Mouse (Mus musculus) liver, embryonic 15.5 days (tissue): ENCODE measurements at regions not wholly inside any gene's neighbourhood (a gene's known extent, or its start where the extent isn't known, plus 50 kb on each side); places are given as distances from the start of the nearest gene placed in this dataset.

Experiments
- ATAC-seq: fragments of 200-750 bp; cut with Nextera tagmentation; 2 replicates; pipeline ENCODE4 v1.8.0; 2017; ENCODE audit warnings: moderate number of reproducible peaks, mild to moderate bottlenecking, moderate library complexity; ENCODE audit not compliant: insufficient read depth
- H3K27ac ChIP-seq: fragments of 300-500 bp; sonication (generic); replicated peaks from 2 replicates; pipeline ENCODE4 v1.5.1; 2015; ENCODE audit warnings: mild to moderate bottlenecking, inconsistent platforms
- H3K27me3 ChIP-seq: fragments of 300-500 bp; sonication (generic); 2 replicates; pipeline ENCODE4 v1.6.1; 2015; ENCODE audit warnings: mild to moderate bottlenecking, inconsistent platforms
- H3K36me3 ChIP-seq: fragments of 300-500 bp; sonication (generic); replicated peaks from 2 replicates; pipeline ENCODE4 v1.6.1; 2015; ENCODE audit warnings: moderate library complexity, mild to moderate bottlenecking, inconsistent platforms
- H3K4me1 ChIP-seq: fragments of 300-500 bp; sonication (generic); replicated peaks from 2 replicates; pipeline ENCODE4 v1.6.1; 2015; ENCODE audit warnings: inconsistent platforms
- H3K4me2 ChIP-seq: fragments of 300-500 bp; sonication (generic); 2 replicates; pipeline ENCODE4 v1.6.1; 2015; ENCODE audit warnings: moderate library complexity, mild to moderate bottlenecking, inconsistent platforms
- H3K4me3 ChIP-seq: fragments of 300-500 bp; sonication (generic); replicated peaks from 2 replicates; pipeline ENCODE4 v1.5.1; 2015; ENCODE audit warnings: mild to moderate bottlenecking, inconsistent platforms
- H3K9ac ChIP-seq: fragments of 300-500 bp; sonication (generic); 2 replicates; pipeline ENCODE4 v1.6.1; 2015; ENCODE audit warnings: moderate library complexity, mild to moderate bottlenecking, inconsistent platforms
- H3K9me3 ChIP-seq: fragments of 300-500 bp; sonication (generic); replicated peaks from 2 replicates; pipeline ENCODE4 v1.6.1; 2016; ENCODE audit warnings: inconsistent platforms
- WGBS: fragments of 180-500 bp; shearing (Covaris S2); methylation state at CpG from one replicate; pipeline ENCODE4 v1.1.7; 2015; ENCODE audit warnings: mixed read lengths; ENCODE audit not compliant: insufficient replicate concordance; 5-methylcytosine and 5-hydroxymethylcytosine counted together

- ATAC-seq, result no peak
- H3K9ac ChIP-seq, result no peak overlapping the region
- H3K27me3 ChIP-seq, result no peaks in the 10 kb centered on the region
- 54% methylated on average over 3 of the region's 3 CpGs for WGBS
- no peak overlapping the region for H3K4me2 ChIP-seq
- H3K9me3 ChIP-seq, result no peaks in the 10 kb centered on the region
- H3K4me3 ChIP-seq, result no peak overlapping the region
- no peaks in the 10 kb centered on the region for H3K36me3 ChIP-seq
- no peaks in the 10 kb centered on the region for H3K4me1 ChIP-seq
- no peak overlapping the region for H3K27ac ChIP-seq
These were observed 230.6 kb upstream of the F930015N05Rik start for GRCm38 (mm10) chr11:64667010-64667409.

GRCm38 (mm10) chr11:64667521-64667920 lies 231.1 kb upstream of the F930015N05Rik start:
- H3K9ac ChIP-seq, result no peak overlapping the region
- no peak overlapping the region for H3K4me2 ChIP-seq
- H3K27ac ChIP-seq, result no peak overlapping the region
- no peak for ATAC-seq
- no peaks in the 10 kb centered on the region for H3K4me1 ChIP-seq
- H3K9me3 ChIP-seq, result no peaks in the 10 kb centered on the region
- H3K4me3 ChIP-seq, result no peak overlapping the region
- 52% methylated on average over 7 of the region's 7 CpGs for WGBS
- no peaks in the 10 kb centered on the region for H3K36me3 ChIP-seq
- H3K27me3 ChIP-seq, result no peaks in the 10 kb centered on the region

- no peak overlapping the region for H3K9ac ChIP-seq
- no peaks in the 10 kb centered on the region for H3K27me3 ChIP-seq
- 40% methylated on average over 3 of the region's 3 CpGs for WGBS
- H3K9me3 ChIP-seq, result no peaks in the 10 kb centered on the region
- no peaks in the 10 kb centered on the region for H3K36me3 ChIP-seq
- no peak overlapping the region for H3K4me3 ChIP-seq
- no peaks in the 10 kb centered on the region for H3K4me1 ChIP-seq
- H3K27ac ChIP-seq, result no peak overlapping the region
- ATAC-seq, result no peak
- H3K4me2 ChIP-seq, result no peak overlapping the region
These were observed 235.4 kb upstream of the F930015N05Rik start for GRCm38 (mm10) chr11:64671898-64672297.

- H3K27ac ChIP-seq, result no peak overlapping the region
- no peak for ATAC-seq
- H3K4me1 ChIP-seq, result no peaks in the 10 kb centered on the region
- H3K9ac ChIP-seq, result no peak overlapping the region
- H3K27me3 ChIP-seq, result no peaks in the 10 kb centered on the region
- H3K4me3 ChIP-seq, result no peak overlapping the region
- H3K9me3 ChIP-seq, result no peaks in the 10 kb centered on the region
- no peak overlapping the region for H3K4me2 ChIP-seq
- 51% methylated on average over 4 of the region's 4 CpGs for WGBS
- no peaks in the 10 kb centered on the region for H3K36me3 ChIP-seq
These were observed 237.1 kb upstream of the F930015N05Rik start for GRCm38 (mm10) chr11:64673546-64673945.

GRCm38 (mm10) chr11:64703776-64704175 lies 267.3 kb upstream of the F930015N05Rik start:
- no peaks in the 10 kb centered on the region for H3K27me3 ChIP-seq
- no peaks in the 10 kb centered on the region for H3K9me3 ChIP-seq
- WGBS, result 26% methylated on average over 1 of the region's 1 CpGs
- H3K9ac ChIP-seq, result no peak overlapping the region
- no peak overlapping the region for H3K4me3 ChIP-seq
- H3K36me3 ChIP-seq, result no peaks in the 10 kb centered on the region
- H3K27ac ChIP-seq, result no peak overlapping the region
- ATAC-seq, result no peak
- no peak overlapping the region for H3K4me2 ChIP-seq
- H3K4me1 ChIP-seq, result no peaks in the 10 kb centered on the region

GRCm38 (mm10) chr11:64711801-64712200 lies 267.0 kb upstream of the Elac2 start:
- Histone ChIP-seq H3K9ac (no peak overlapping the region), H3K4me3 (no peak overlapping the region), H3K36me3 (no peaks in the 10 kb centered on the region), H3K9me3 (no peaks in the 10 kb centered on the region), H3K4me2 (no peak overlapping the region), H3K27ac (no peak overlapping the region), H3K4me1 (no peaks in the 10 kb centered on the region), H3K27me3 (no peaks in the 10 kb centered on the region)
- ATAC-seq, result no peak
- WGBS, result 50% methylated on average over 2 of the region's 2 CpGs

- Histone ChIP-seq H3K9me3 (no peaks in the 10 kb centered on the region), H3K27me3 (no peaks in the 10 kb centered on the region), H3K4me3 (no peak overlapping the region), H3K4me1 (no peaks in the 10 kb centered on the region), H3K9ac (no peak overlapping the region), H3K4me2 (no peak overlapping the region), H3K27ac (no peak overlapping the region), H3K36me3 (no peaks in the 10 kb centered on the region)
- WGBS, result 43% methylated on average over 1 of the region's 1 CpGs
- no peak for ATAC-seq
These were observed 263.7 kb upstream of the Elac2 start for GRCm38 (mm10) chr11:64715182-64715581.

- 9% methylated on average over 5 of the region's 5 CpGs for WGBS
- Histone ChIP-seq H3K4me3 (no peak overlapping the region), H3K4me2 (no peak overlapping the region), H3K4me1 (no peaks in the 10 kb centered on the region), H3K36me3 (no peaks in the 10 kb centered on the region), H3K9me3 (no peaks in the 10 kb centered on the region), H3K27ac (no peak overlapping the region), H3K27me3 (no peaks in the 10 kb centered on the region), H3K9ac (no peak overlapping the region)
- ATAC-seq, result no peak
These were observed 260.3 kb upstream of the Elac2 start for GRCm38 (mm10) chr11:64718316-64719085.

GRCm38 (mm10) chr11:64726249-64726648 lies 252.6 kb upstream of the Elac2 start:
- Histone ChIP-seq H3K27ac (no peak overlapping the region), H3K4me1 (no peaks in the 10 kb centered on the region), H3K36me3 (no peaks in the 10 kb centered on the region), H3K9ac (no peak overlapping the region), H3K4me2 (no peak overlapping the region), H3K27me3 (no peaks in the 10 kb centered on the region), H3K4me3 (no peak overlapping the region), H3K9me3 (no peaks in the 10 kb centered on the region)
- WGBS, result 65% methylated on average over 5 of the region's 5 CpGs
- no peak for ATAC-seq

GRCm38 (mm10) chr11:64727841-64728421 lies 250.9 kb upstream of the Elac2 start:
- H3K27me3 ChIP-seq, result no peaks in the 10 kb centered on the region
- H3K9ac ChIP-seq, result no peak overlapping the region
- no peaks in the 10 kb centered on the region for H3K9me3 ChIP-seq
- no peaks in the 10 kb centered on the region for H3K4me1 ChIP-seq
- WGBS, result 56% methylated on average over 5 of the region's 5 CpGs
- ATAC-seq, result no peak
- no peak overlapping the region for H3K27ac ChIP-seq
- no peaks in the 10 kb centered on the region for H3K36me3 ChIP-seq
- no peak overlapping the region for H3K4me2 ChIP-seq
- H3K4me3 ChIP-seq, result no peak overlapping the region

GRCm38 (mm10) chr11:64738948-64739347 lies 239.9 kb upstream of the Elac2 start:
- Histone ChIP-seq H3K4me3 (no peak overlapping the region), H3K36me3 (no peaks in the 10 kb centered on the region), H3K27me3 (no peaks in the 10 kb centered on the region), H3K4me2 (no peak overlapping the region), H3K9ac (no peak overlapping the region), H3K9me3 (no peaks in the 10 kb centered on the region), H3K27ac (no peak overlapping the region), H3K4me1 (no peaks in the 10 kb centered on the region)
- 60% methylated on average over 7 of the region's 7 CpGs for WGBS
- no peak for ATAC-seq

GRCm38 (mm10) chr11:64743753-64744152 lies 235.1 kb upstream of the Elac2 start:
- ATAC-seq, result no peak
- H3K4me2 ChIP-seq, result no peak overlapping the region
- 61% methylated on average over 4 of the region's 4 CpGs for WGBS
- H3K27ac ChIP-seq, result no peak overlapping the region
- no peaks in the 10 kb centered on the region for H3K4me1 ChIP-seq
- no peaks in the 10 kb centered on the region for H3K36me3 ChIP-seq
- H3K4me3 ChIP-seq, result no peak overlapping the region
- H3K27me3 ChIP-seq, result no peaks in the 10 kb centered on the region
- H3K9me3 ChIP-seq, result no peaks in the 10 kb centered on the region
- no peak overlapping the region for H3K9ac ChIP-seq
